Mouse (Mus musculus) kidney, postnatal 10 days (tissue): ENCODE data around the gene Myh11.

Source experiments
- DNase-seq: peaks from one replicate; pipeline ENCODE4 v3.0.0; 2021; ENCODE audit warnings: mixed read lengths

Gene Myh11

GRCm38 (mm10) chr16:14265203-14265920 lies 25.8 kb downstream of the Myh11 start:
- DNase-seq = peak; percentile 19

DNA sequence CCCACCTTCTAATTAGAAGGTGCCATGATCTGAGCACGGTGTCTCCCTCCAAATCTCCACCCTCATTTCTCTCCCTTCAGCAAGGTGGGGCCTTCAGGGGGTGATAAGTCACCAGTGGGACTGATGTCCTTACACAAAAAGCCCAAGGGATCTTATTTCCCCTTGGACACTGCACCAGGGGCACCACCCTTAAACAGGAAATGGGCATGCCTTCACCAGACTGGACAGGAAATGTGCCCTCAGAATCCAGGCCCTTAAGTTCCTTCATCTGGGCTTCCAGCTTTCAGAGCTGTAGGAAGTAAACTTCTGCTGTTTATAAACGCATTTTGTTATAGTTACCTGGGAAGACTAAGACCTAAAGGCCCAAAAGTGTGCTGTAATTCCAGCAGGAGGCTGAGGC lies 26.7 kb downstream of the Myh11 start:
- DNase-seq = no peak

- DNase-seq = no peak
Measured at GRCm38 (mm10) chr16:14263241-14263640, 27.9 kb downstream of the Myh11 start.

GRCm38 (mm10) chr16:14262410-14262809 lies 28.8 kb downstream of the Myh11 start:
- DNase-seq = no peak

- DNase-seq = peak; percentile 54
Measured at GRCm38 (mm10) chr16:14258856-14259255, 32.3 kb downstream of the Myh11 start.

- no peak for DNase-seq
Measured at GRCm38 (mm10) chr16:14253586-14253985, 37.6 kb downstream of the Myh11 start.

DNA sequence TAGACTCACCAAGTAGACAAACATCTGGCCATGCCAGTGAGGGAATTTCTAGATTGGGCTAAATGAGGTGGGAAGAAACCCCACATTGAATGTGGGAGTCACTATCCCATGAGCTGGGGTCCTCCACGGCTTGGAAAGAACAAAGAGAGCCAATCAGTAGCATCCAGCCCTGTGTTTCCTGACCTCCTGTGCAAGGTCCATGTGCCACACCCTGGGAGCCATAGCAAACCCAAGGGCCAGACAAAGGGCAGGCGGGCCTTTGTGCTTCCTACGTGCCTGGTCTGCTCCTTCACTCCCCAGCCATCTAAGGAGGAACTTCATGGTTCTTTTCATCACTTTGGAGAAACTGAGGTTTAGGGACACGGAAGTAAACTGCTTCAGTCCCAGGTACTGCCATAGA lies 38.3 kb downstream of the Myh11 start:
- no peak for DNase-seq

- DNase-seq = no peak
Measured at GRCm38 (mm10) chr16:14249913-14250312, 41.3 kb downstream of the Myh11 start.

DNA sequence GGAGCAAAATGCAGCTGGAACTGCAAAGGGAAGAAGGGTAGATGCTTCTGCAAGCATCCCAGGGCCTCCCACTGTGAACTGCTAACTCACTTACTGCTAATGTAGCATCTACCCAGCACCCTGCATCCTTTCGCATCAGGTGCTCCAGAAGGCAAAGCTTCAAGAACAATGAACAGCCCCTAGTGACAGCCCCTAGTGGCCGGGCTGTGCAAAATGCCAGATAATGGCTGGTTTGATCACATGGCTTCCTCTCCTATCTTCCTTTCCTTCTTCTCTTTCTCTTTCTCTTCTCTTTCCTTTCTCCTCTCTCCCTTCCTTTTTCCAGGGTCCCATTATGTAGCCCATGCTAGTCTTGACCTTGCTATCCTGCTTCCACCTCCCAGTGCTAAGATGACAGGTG lies 48.6 kb downstream of the Myh11 start:
- DNase-seq = peak; percentile 22

- peak; percentile 35 for DNase-seq
Measured at GRCm38 (mm10) chr16:14242059-14242458, 49.1 kb downstream of the Myh11 start.

- DNase-seq = peak; percentile 86
Measured at GRCm38 (mm10) chr16:14237100-14237723, 54.0 kb downstream of the Myh11 start.

DNA sequence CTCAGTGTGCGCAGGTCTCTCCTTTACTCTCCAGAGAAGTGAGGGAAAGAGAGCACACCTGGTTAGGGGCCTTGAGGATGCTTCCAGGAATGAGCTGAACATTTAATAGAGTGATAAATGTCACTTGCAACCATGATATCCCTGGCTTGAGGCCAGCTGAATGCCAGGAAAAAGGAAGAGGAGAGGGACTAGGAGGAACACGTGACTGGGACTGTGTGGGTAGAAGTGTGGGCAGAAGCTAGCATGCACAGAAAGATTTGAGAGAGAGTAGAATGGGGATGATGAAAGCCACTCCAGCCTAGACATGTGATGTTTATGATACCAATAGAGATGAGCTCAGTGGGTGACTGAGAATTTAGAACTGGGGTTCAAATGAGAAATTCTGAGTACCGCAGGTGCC lies 76.0 kb downstream of the Myh11 start:
- DNase-seq = no peak

GRCm38 (mm10) chr16:14198798-14199197 lies 92.4 kb downstream of the Myh11 start:
- no peak for DNase-seq

DNA sequence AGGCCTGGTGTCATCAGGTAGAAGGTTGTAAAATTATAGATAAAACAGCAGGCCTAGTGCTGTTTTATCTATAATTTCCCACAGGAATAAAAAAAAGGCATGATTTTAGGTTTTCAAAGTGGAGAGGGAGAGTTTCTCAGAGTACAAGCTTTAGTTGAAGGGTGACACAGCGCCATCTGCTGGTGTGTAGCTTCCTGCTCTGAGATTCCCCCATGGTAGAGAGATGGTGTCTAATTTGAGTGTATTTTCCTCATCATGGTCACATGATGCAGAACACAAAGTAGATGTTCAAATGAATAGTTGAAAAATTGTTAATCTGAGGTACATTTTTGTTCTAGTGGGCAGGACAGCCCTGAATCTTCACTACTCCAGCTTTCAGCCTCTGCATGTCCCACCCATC lies 95.7 kb downstream of the Myh11 start:
- peak; percentile 78 for DNase-seq

DNA sequence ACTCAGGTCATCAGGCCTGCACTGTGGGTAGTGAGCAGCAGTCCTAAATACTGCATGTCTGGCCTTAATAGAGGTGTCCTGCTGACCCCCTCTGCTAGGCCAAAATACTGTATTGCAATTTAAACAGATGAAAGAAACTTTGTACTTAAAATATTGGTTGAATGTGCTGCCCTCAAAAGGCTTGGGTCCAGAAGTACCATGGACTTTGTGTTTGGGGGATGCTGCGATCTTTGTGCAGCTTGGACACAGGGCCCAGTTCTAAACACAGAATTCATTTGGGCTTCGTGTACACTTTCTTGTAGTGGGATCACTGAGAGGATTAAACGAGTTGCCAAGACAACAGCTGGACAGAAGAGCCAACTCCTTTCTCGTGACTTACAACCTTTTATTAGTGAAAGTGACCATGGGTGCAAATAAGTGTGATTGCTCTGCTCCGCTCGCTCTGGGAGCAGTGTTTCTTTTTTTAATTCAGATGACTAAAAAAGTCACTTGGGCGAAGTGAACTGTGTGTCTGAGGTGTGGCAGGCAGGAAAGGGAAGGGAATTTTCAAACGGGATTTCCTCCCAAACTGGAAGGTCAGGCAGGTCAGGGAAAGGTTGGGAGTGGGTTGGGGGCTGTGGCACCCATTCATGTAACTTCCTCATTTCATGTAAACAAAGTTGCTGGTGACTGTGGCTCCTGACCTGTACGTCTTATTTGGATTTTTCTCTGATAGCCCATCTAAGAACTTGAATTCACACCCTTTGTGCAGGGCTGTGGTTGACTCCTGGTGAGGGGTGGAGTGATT lies 96.8 kb downstream of the Myh11 start:
- DNase-seq = peak; percentile 23

DNA sequence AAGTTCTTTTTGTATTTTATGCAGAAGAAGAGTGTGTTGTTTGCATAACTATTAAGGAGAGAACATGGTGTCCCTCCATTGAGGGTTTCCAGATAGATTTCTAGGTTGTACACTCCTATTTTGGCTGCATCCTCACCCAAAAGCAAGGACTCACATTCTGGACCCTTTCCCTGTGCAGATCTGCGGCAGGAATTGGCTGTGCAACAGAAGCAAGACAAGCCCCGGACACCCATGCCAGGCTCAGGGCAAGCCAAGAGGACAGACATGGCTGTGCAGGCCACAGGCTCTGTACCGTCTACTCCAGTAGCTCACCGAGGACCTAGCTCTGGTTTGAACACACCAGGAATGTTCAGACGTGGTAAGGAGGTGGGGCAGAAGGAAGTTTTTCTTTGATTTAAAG lies 105.7 kb downstream of the Myh11 start:
- DNase-seq = no peak

GRCm38 (mm10) chr16:14183856-14184255 lies 107.3 kb downstream of the Myh11 start:
- no peak for DNase-seq

DNA sequence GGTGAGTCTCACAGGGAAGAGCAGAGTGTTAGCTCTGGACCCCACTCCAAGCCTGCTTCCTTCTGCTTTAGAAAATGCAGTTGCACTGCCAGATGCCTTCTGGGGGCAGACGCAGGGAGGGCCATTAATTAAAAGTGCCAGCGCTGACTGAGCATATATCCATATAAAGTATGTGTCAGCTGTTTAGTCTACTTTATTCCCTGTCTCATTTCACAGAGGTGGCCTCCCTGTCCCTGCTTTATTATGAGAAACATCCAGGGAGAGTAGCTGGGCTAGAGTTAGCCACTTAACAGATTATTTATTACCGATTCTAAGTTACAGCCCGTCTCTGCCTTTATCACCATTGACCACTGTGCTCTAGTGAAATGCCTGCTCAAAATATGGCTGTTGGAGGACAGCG lies 108.8 kb downstream of the Myh11 start:
- no peak for DNase-seq

DNA sequence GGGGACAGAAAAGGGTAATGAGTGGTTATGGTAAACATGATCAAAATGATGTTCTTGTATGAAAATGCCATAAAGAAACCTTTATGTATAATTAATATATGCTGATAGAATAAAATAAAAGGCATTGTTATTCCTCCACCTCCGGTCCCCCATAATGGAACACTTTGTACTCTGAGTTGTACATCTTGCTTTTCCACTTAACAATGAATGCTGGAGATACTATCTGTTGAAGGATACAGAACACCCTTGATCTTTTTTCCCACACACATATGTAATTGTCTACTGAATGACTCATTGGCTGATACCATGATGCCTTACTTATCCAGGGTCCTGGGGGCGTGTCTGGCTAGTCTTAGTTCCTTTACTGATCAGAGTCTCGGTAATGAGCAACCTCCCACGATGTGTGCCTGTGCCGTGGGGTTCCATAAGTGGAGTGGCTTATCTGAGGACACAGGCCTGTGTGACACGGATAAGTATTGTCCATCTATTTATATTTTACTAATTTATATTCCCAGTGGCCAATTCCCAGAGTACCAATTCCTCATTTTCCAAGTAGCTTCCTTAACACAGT lies 110.9 kb downstream of the Myh11 start:
- no peak for DNase-seq

DNA sequence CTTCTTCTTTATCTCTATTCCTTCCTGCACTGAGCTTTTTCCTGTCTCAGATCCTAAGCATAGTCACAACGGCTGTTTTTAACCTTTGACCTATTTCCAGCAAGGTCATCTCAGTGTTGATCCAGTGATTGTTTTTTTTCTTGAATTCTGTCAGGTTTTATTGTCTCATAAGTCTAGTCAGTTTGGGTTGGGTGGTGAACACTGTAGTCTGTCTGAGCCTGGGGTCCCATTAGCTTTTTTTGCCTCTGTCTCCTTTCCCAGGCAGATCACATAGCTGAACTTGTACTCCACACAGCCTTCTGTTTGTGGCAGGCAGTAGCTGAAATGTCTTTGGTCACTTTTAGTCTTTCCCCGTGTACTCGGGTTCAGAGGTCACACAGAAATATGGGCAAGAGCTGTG lies 113.1 kb downstream of the Myh11 start:
- DNase-seq = no peak

DNA sequence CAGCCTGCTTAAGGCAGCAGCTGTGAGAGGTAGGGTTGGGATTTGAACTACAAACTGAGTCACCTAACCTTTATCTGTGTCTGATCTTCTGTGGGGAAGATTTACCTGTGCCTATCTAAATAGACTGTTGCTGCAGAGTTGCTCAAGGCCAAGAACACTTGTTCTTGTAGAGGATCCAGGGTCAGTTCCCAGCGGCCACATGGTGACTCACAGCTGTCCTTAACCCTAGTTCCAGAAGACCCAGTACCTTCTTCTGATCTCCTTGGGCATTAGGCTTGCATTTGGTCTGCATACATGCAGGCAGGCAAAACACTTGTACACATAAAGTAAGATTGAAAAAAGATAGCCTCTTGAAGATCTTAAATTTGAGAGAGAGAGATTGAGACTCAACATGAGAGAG lies 121.5 kb downstream of the Myh11 start:
- no peak for DNase-seq

- no peak for DNase-seq
Measured at GRCm38 (mm10) chr16:14166490-14166889, 124.7 kb downstream of the Myh11 start.

DNA sequence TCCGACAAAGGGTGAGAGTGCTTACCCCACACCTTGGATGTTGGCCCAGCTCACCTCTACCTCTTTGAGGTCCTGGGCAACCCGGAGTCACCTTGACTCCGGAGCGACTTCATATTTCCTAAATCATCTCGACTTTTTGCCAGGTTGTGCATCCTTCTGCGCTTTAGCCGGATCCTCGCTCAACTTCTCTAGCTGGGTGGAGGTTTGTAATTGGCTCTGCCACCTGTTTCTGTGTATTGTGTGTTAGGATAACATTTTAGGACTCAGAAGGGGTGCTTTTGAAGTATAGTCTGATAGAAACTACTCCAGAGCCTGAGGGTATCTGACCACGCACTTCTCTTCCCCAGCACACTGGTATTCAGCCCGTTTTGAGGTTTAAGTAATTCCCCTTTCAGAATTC lies 127.4 kb downstream of the Myh11 start:
- DNase-seq = no peak

GRCm38 (mm10) chr16:14162988-14163416 lies 128.2 kb downstream of the Myh11 start, which contains the start of the genes Nde1 and Marf1:
Gene Nde1, plus strand, starts transcription at chr16:14163275.
Gene Marf1, minus strand, starts transcription at chr16:14163351.
- DNase-seq = peak; percentile 95
